Mouse (Mus musculus) kidney, postnatal 36 days (tissue): ENCODE measurements around the gene Zfc3h1.

Experiments used
- DNase-seq, 2 experiments: peaks; one replicate each; pipeline ENCODE4 v3.0.0; 2021 to 2022; ENCODE audit warnings: mixed read lengths in 2 of 2

Zfc3h1 gene

GRCm38 (mm10) chr10:115478441-115479141 lies 93.8 kb downstream of the Zfc3h1 start:
- no peak for DNase-seq
